12 mouse cellular contexts compared by ENCODE assay signal in genomic region chr15:93913462-93913861, GRCm38 (mm10).
A peak's percentile ranks its signal among the peaks of the same experiment; 100 is the strongest.
DNase-seq lines count a peak whose midpoint lies in the region; TF ChIP-seq lines count a peak whose summit lies in the region.
"Had no signal": no experiment of that assay in that cellular context is flagged by ENCODE, and none has a peak within 500 bp of the region (broad histone marks: within the 10 kb centered on the region; RNA-seq: fewer than 3 reads in every experiment).

No protein-coding gene starts in this region.

- intact Hi-C loops in gastrocnemius, adult 2 months (cut with DNase I): no loop called here

- WGBS in embryonic facial prominence, embryonic 10.5 days: 79% methylated on average over 5 of the region's 5 CpGs
- 69% methylated on average over 5 of the region's 5 CpGs for WGBS in lung, adult 2 months

- H3K4me3 ChIP-seq in gastrocnemius, adult 2 months: no peak overlapping the region
- H3K4me3 ChIP-seq in embryonic facial prominence, embryonic 10.5 days: no peak overlapping the region
- H3K4me3 ChIP-seq in lung, adult 2 months (replicated peaks; ENCODE audit: extremely low read depth, low read depth, low read length): no peak overlapping the region

- H3K36me3 ChIP-seq in embryonic facial prominence, embryonic 10.5 days (replicated peaks): no peaks in the 10 kb centered on the region

- DNase-seq in gastrocnemius, postnatal 25 days: peak; percentile 12
- DNase-seq in gastrocnemius, adult 2 months: no peak
- DNase-seq in CD4-positive, CD25-positive, alpha-beta regulatory T cell, adult 2 months (ENCODE audit: low read depth, low spot score): peak; percentile 39
- DNase-seq in embryonic facial prominence, embryonic 10.5 days (ENCODE audit: low spot score): no peak
- peak; percentile 15 for DNase-seq in telencephalon, adult 2 months (ENCODE audit: low read depth, low spot score)
- DNase-seq in cerebellum, adult 9-11 months: no peak
- no peak for DNase-seq in lung, adult 2 months
- DNase-seq in spleen, adult 12 weeks (ENCODE audit: low spot score): no peak
- DNase-seq: cerebellum, postnatal 36 days; gastrocnemius, postnatal 10 days; heart, postnatal 14 days had no signal

- no peaks in the 10 kb centered on the region for H3K9me3 ChIP-seq in embryonic facial prominence, embryonic 10.5 days

- peaks cover 46% of the 10 kb centered on the region for H3K4me1 ChIP-seq in embryonic facial prominence, embryonic 10.5 days
- no peaks in the 10 kb centered on the region for H3K4me1 ChIP-seq in lung, adult 2 months (ENCODE audit: control insufficient read depth, insufficient read depth, low read length)

- no peaks in the 10 kb centered on the region for H3K27me3 ChIP-seq in embryonic facial prominence, embryonic 10.5 days (replicated peaks; ENCODE audit: low read depth, poor library complexity, severe bottlenecking)

- no peak for TF ChIP-seq POLR2A in lung, adult 2 months (IDR thresholded peaks at IDR 0.05; ENCODE audit: borderline replicate concordance, extremely low read depth, low read depth, low read length)

- no peak overlapping the region for H3K27ac ChIP-seq in gastrocnemius, adult 2 months
- peak overlapping the region; percentile 61 for H3K27ac ChIP-seq in embryonic facial prominence, embryonic 10.5 days (replicated peaks)
- H3K27ac ChIP-seq: macrophage had no signal

- TF ChIP-seq CTCF in gastrocnemius, adult 2 months (IDR thresholded peaks at IDR 0.05): no peak
- TF ChIP-seq CTCF in lung, adult 2 months (IDR thresholded peaks at IDR 0.05; ENCODE audit: insufficient read depth, low read length): no peak

Comparison
In these comparisons a context has a peak if more than half of its experiments do, and no peak if none do; other contexts are left out.
1. DNase-seq: peak in gastrocnemius, postnatal 25 days (single experiment), CD4-positive, CD25-positive, alpha-beta regulatory T cell, adult 2 months (single experiment) and telencephalon, adult 2 months (single experiment); none in gastrocnemius, adult 2 months (single experiment), embryonic facial prominence, embryonic 10.5 days (single experiment), cerebellum, adult 9-11 months (single experiment), lung, adult 2 months (single experiment) and spleen, adult 12 weeks (single experiment).